Mouse (Mus musculus) liver, embryonic 16.5 days (tissue): ENCODE measurements around the gene Aldh3b1. TPM values are rescaled to one million over a fixed set of nuclear protein-coding genes. Genes with fewer than 3 reads are reported as not detected.

Source experiments
- ATAC-seq: fragments of 200-750 bp; cut with Nextera tagmentation; 2 replicates; pipeline ENCODE4 v1.8.0; 2017; ENCODE audit warnings: low read depth, mild to moderate bottlenecking, moderate number of reproducible peaks, moderate library complexity
- H3K27ac ChIP-seq: fragments of 300-500 bp; sonication (generic); 2 replicates; pipeline ENCODE4 v1.5.1; 2014; ENCODE audit warnings: mild to moderate bottlenecking, low read length
- H3K27me3 ChIP-seq: fragments of 300-500 bp; sonication (generic); 2 replicates; pipeline ENCODE4 v1.6.1; 2014; ENCODE audit warnings: low read depth, low read length, mixed read lengths; ENCODE audit not compliant: control insufficient read depth, insufficient read depth
- H3K36me3 ChIP-seq: fragments of 300-500 bp; sonication (generic); 2 replicates; pipeline ENCODE4 v1.6.1; 2014; ENCODE audit warnings: mild to moderate bottlenecking; ENCODE audit not compliant: control insufficient read depth, insufficient read depth
- H3K4me1 ChIP-seq: fragments of 300-500 bp; sonication (generic); 2 replicates; pipeline ENCODE4 v1.6.1; 2014; ENCODE audit warnings: low read depth, low read length, mixed read lengths; ENCODE audit not compliant: control insufficient read depth
- H3K4me2 ChIP-seq: fragments of 300-500 bp; sonication (generic); 2 replicates; pipeline ENCODE4 v1.6.1; 2014; ENCODE audit warnings: low read depth, low read length, mixed read lengths
- H3K4me3 ChIP-seq: fragments of 300-500 bp; sonication (generic); 2 replicates; pipeline ENCODE4 v1.5.1; 2014; ENCODE audit warnings: low read depth, mild to moderate bottlenecking, low read length
- H3K9ac ChIP-seq: fragments of 300-500 bp; sonication (generic); 2 replicates; pipeline ENCODE4 v1.6.1; 2014; ENCODE audit warnings: low read depth, low read length
- H3K9me3 ChIP-seq: fragments of 300-500 bp; sonication (generic); replicated peaks from 2 replicates; pipeline ENCODE4 v1.6.1; 2016; ENCODE audit warnings: low read length; ENCODE audit not compliant: control insufficient read depth
- WGBS: fragments of 180-500 bp; shearing (Covaris S2); extraction: QIAGEN DNeasy Blood & Tissue Kit; methylation state at CpG from one replicate; pipeline ENCODE4 v1.1.7; 2014; ENCODE audit not compliant: insufficient replicate concordance; 5-methylcytosine and 5-hydroxymethylcytosine counted together
- polyA plus RNA-seq: library from polyadenylated mRNA; unstranded; fragments of >200 nt; fragmentation: Nextera tagmentation; extraction: Ambion mirVana; gene quantifications from 2 replicates; pipeline ENCODE4 v1.2.1, GENCODE M21; 2015

Gene Aldh3b1
- polyA plus RNA-seq, 1 experiment from 2014 or later: 10.0 TPM

GRCm38 (mm10) chr19:3910206-3910605 lies 19.4 kb downstream of the Aldh3b1 start:
- H3K9me3 ChIP-seq: no peaks in the 10 kb centered on the region
- H3K4me1 ChIP-seq: peaks cover 45% of the 10 kb centered on the region
- no peak for ATAC-seq
- no peak overlapping the region for H3K27ac ChIP-seq
- no peak overlapping the region for H3K4me2 ChIP-seq
- no peaks in the 10 kb centered on the region for H3K27me3 ChIP-seq
- 63% methylated on average over 5 of the region's 5 CpGs for WGBS
- H3K9ac ChIP-seq: no peak overlapping the region
- H3K4me3 ChIP-seq: no peak overlapping the region
- peaks cover 8% of the 10 kb centered on the region for H3K36me3 ChIP-seq

DNA sequence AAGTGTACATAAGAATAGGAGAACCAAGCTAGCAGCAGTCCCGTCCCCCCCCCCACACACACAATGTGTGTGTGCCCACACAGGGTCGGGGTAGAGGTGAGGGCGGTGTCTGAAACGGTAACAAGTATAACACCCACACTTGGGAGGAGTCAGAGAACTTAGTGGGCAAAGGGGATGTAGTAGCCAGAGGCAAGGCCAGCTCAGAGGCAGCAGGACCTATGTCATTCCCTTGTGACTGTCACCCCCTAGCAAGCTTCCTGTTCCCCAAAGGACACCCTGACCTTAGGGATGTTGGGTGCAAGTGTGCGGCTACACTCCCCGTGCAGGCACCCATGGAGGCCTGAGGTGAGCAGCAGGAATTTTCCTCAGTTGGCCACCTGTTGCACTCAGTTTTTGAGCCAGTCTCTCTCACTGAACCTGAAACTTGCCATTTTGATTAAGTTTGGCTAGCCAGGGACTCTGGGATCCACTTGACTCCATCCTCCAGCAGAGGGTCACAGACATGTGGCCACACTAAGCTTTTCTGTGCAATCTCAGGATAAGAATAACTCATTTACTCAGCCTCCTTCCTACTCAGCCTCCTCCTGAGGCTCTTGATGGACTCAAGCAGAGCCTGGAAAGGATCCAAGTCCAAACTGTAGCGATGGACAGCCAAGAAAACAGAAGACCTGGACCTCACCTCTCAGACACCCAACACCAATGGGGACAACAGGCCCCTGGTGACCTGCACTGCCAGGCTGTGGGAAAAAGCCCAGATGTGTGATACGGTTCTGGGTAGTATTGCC lies 21.5 kb downstream of the Aldh3b1 start:
- H3K4me1 ChIP-seq: peaks cover 35% of the 10 kb centered on the region
- H3K9ac ChIP-seq: no peak overlapping the region
- H3K9me3 ChIP-seq: no peaks in the 10 kb centered on the region
- H3K4me3 ChIP-seq: peak overlapping the region; percentile 74
- peak overlapping the region; percentile 83 for H3K27ac ChIP-seq
- H3K4me2 ChIP-seq: peak overlapping the region; percentile 89
- no peak for ATAC-seq
- no peaks in the 10 kb centered on the region for H3K27me3 ChIP-seq
- 56% methylated on average over 8 of the region's 8 CpGs for WGBS
- H3K36me3 ChIP-seq: peaks cover 13% of the 10 kb centered on the region

DNA sequence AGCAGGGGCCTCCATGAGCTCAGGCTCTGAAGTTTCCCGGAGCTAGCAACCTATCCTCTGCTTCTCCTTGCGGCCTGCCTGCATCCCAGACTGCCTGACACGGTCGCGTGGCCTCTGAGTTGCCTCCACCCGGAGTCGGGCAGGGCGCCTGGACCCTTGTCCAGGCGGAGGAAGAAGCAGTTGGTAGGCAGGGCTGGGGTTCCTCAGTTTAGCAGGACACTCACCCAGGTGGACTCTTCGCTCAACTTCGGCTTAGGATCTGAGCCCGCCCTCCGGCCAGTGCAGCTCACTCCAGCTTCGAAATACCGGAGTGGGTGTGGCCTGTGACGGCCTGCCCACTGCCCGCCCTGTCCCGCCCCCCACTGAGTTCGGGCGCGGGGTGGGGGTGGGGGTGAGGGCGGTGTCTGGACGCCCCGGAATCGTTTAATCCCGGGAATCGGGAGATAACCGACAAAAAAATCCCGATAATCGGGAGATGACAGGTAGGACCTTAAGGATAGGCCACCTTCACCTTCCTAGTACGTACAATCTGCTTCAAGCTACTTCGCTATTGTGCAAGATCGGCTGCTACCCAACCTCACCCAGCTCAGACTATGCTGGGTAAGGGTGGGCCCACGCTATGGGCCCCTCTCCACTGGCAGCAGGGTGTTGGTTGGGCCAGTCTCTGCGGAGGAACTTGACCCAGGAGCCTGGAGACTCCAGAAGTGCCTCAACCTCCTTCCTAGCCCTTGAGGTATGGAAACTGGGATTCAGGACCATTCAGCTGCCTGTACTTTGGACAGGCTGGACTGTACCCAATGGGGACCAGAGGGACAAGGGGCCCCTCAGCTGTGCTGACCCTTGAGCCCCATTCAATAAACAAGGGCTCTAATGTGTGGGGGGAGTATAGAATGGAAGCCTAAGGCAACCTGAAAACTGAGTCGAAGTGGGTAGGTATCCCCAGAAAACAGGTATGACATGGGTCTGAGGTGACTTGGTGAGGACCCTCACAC lies 22.5 kb downstream of the Aldh3b1 start, which contains the start of gene Tcirg1:
Gene Tcirg1 (minus strand): TSS at position 339 of the 992 bp plus-strand sequence.
- peaks cover 34% of the 10 kb centered on the region for H3K4me1 ChIP-seq
- ATAC-seq: peak; percentile 88
- H3K4me2 ChIP-seq: peak within 1 kb of the TSS; percentile 89
- peak within 1 kb of the TSS; percentile 83 for H3K27ac ChIP-seq
- H3K27me3 ChIP-seq: no peaks in the 10 kb centered on the region
- peak within 1 kb of the TSS; percentile 74 for H3K9ac ChIP-seq
- H3K4me3 ChIP-seq: peak within 1 kb of the TSS; percentile 74
- WGBS: 3% methylated on average over 36 of the region's 36 CpGs
- H3K9me3 ChIP-seq: no peaks in the 10 kb centered on the region
- H3K36me3 ChIP-seq: peaks cover 17% of the 10 kb centered on the region

- WGBS: 4% methylated on average over 10 of the region's 10 CpGs
- H3K4me1 ChIP-seq: peaks cover 26% of the 10 kb centered on the region
- H3K27me3 ChIP-seq: no peaks in the 10 kb centered on the region
- peak overlapping the region; percentile 74 for H3K4me3 ChIP-seq
- peak overlapping the region; percentile 83 for H3K27ac ChIP-seq
- H3K9ac ChIP-seq: peak overlapping the region; percentile 74
- H3K4me2 ChIP-seq: peak overlapping the region; percentile 89
- peaks cover 17% of the 10 kb centered on the region for H3K36me3 ChIP-seq
- no peak for ATAC-seq
- no peaks in the 10 kb centered on the region for H3K9me3 ChIP-seq
Observed at GRCm38 (mm10) chr19:3906326-3906725, 23.3 kb downstream of the Aldh3b1 start.

DNA sequence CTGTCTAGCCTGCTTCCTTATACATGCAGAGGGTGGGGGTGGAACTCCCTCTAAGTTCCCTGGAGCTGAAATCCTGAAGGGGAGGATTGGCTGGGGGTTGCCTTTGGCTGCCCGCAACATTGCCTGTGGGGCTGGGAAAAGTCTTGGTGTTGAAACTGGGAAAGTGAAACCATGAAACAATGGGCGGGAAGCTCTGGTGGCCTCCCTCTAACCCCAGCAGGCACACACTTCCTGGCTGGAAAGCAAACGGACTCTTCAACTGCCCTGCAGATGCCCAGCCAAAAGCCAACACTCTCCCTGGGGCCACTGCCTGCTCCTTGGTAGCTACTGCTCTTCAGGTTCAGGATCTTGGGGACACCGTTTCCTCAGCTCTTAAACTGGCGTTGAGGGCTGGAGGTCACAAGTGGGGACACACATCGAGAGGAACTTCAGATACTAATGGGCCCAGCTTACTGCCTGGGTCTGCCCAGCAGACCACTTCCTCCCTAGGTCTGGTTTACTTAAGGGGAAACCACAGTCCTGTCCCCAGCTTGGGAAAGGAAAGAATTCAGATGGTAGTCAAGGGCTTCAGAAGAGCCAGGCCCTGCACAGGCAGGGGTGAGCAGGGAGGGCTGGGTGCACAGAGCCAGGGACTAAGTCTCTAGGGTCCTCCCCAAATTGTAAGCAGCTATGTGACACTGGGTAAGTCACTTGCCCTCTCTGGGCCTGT lies 24.2 kb downstream of the Aldh3b1 start:
- H3K9me3 ChIP-seq: no peaks in the 10 kb centered on the region
- H3K27me3 ChIP-seq: no peaks in the 10 kb centered on the region
- peak overlapping the region; percentile 83 for H3K27ac ChIP-seq
- peaks cover 17% of the 10 kb centered on the region for H3K36me3 ChIP-seq
- WGBS: 10% methylated on average over 6 of the region's 6 CpGs
- peak overlapping the region; percentile 74 for H3K9ac ChIP-seq
- no peak for ATAC-seq
- H3K4me1 ChIP-seq: peaks cover 25% of the 10 kb centered on the region
- peak overlapping the region; percentile 89 for H3K4me2 ChIP-seq
- peak overlapping the region; percentile 74 for H3K4me3 ChIP-seq

- Histone ChIP-seq H3K36me3 (peaks cover 17% of the 10 kb centered on the region), H3K9ac (no peak overlapping the region), H3K9me3 (no peaks in the 10 kb centered on the region), H3K4me1 (peaks cover 25% of the 10 kb centered on the region), H3K4me2 (no peak overlapping the region; the same call in 1 of the 2 replicates), H3K27ac (no peak overlapping the region), H3K27me3 (no peaks in the 10 kb centered on the region), H3K4me3 (no peak overlapping the region)
- 68% methylated on average over 10 of the region's 10 CpGs for WGBS
- ATAC-seq: no peak
Observed at GRCm38 (mm10) chr19:3904363-3904675, 25.3 kb downstream of the Aldh3b1 start.

- no peak overlapping the region for H3K4me2 ChIP-seq
- no peak overlapping the region for H3K27ac ChIP-seq
- no peaks in the 10 kb centered on the region for H3K27me3 ChIP-seq
- H3K9ac ChIP-seq: no peak overlapping the region
- H3K36me3 ChIP-seq: peaks cover 14% of the 10 kb centered on the region
- peaks cover 25% of the 10 kb centered on the region for H3K4me1 ChIP-seq
- ATAC-seq: no peak
- 81% methylated on average over 25 of the region's 25 CpGs for WGBS
- no peaks in the 10 kb centered on the region for H3K9me3 ChIP-seq
- no peak overlapping the region for H3K4me3 ChIP-seq
Observed at GRCm38 (mm10) chr19:3903648-3904362, 25.8 kb downstream of the Aldh3b1 start.

DNA sequence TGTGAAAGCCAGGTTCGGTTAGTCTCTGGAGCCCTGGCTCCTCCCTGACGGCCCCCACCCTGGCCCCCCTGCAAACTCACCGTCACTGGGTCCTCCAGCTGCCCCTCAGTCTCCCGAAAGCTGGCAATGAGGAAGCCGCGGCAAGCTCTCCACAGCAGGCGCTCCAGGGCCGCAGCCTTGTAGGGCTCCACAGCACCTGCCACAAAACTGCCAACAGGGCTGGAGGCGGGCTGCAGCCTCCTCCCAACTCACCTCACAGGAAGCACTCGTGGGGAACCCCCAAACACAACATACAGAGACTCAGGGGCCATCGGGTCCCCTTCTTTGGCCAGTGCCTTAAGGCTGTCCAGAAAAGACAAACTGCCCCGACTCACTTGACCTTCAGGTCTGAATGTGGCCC lies 26.6 kb downstream of the Aldh3b1 start:
- H3K4me3 ChIP-seq: no peak overlapping the region
- 69% methylated on average over 12 of the region's 12 CpGs for WGBS
- peaks cover 25% of the 10 kb centered on the region for H3K4me1 ChIP-seq
- ATAC-seq: no peak
- H3K9me3 ChIP-seq: no peaks in the 10 kb centered on the region
- H3K36me3 ChIP-seq: peaks cover 9% of the 10 kb centered on the region
- no peak overlapping the region for H3K4me2 ChIP-seq
- H3K9ac ChIP-seq: no peak overlapping the region
- no peak overlapping the region for H3K27ac ChIP-seq
- no peaks in the 10 kb centered on the region for H3K27me3 ChIP-seq
